Mouse (Mus musculus) stomach, embryonic 16.5 days (tissue): ENCODE results near the gene Zdhhc7. TPM values are rescaled to one million over a fixed set of nuclear protein-coding genes. Genes with fewer than 3 reads are reported as not detected.

ENCODE experiments used
- ATAC-seq: fragments of 200-750 bp; cut with Nextera tagmentation; 2 replicates; pipeline ENCODE4 v1.8.0; 2017; ENCODE audit warnings: moderate number of reproducible peaks, moderate TSS enrichment; ENCODE audit not compliant: insufficient read depth, low FRiP score
- H3K27ac ChIP-seq: fragments of 300-500 bp; sonication (generic); 2 replicates; pipeline ENCODE4 v1.5.1; 2014; ENCODE audit warnings: low read length
- H3K27me3 ChIP-seq: fragments of 300-500 bp; sonication (generic); 2 replicates; pipeline ENCODE4 v1.6.1; 2014; ENCODE audit warnings: low read length, control low read depth, mixed read lengths; ENCODE audit not compliant: control insufficient read depth, insufficient read depth
- H3K36me3 ChIP-seq: fragments of 300-500 bp; sonication (generic); 2 replicates; pipeline ENCODE4 v1.6.1; 2014; ENCODE audit warnings: low read length; ENCODE audit not compliant: control insufficient read depth, insufficient read depth
- H3K4me1 ChIP-seq: fragments of 300-500 bp; sonication (generic); 2 replicates; pipeline ENCODE4 v1.6.1; 2014; ENCODE audit warnings: low read length, control low read depth, mixed read lengths; ENCODE audit not compliant: control insufficient read depth, insufficient read depth
- H3K4me2 ChIP-seq: fragments of 300-500 bp; sonication (generic); 2 replicates; pipeline ENCODE4 v1.6.1; 2014; ENCODE audit warnings: low read depth, low read length, mixed read lengths
- H3K4me3 ChIP-seq: fragments of 300-500 bp; sonication (generic); replicated peaks from 2 replicates; pipeline ENCODE4 v1.5.1; 2014; ENCODE audit warnings: mild to moderate bottlenecking, low read length
- H3K9ac ChIP-seq: fragments of 300-500 bp; sonication (generic); 2 replicates; pipeline ENCODE4 v1.6.1; 2014; ENCODE audit warnings: low read length
- H3K9me3 ChIP-seq: fragments of 300-500 bp; sonication (generic); replicated peaks from 2 replicates; pipeline ENCODE4 v1.6.1; 2016; ENCODE audit warnings: low read length, control low read depth; ENCODE audit not compliant: control insufficient read depth
- WGBS: fragments of 180-500 bp; shearing (Covaris S2); extraction: QIAGEN DNeasy Blood & Tissue Kit; methylation state at CpG from one replicate; pipeline ENCODE4 v1.1.7; 2014; 5-methylcytosine and 5-hydroxymethylcytosine counted together
- polyA plus RNA-seq: library from polyadenylated mRNA; unstranded; fragments of >200 nt; fragmentation: Nextera tagmentation; extraction: Ambion mirVana; gene quantifications from 2 replicates; pipeline ENCODE4 v1.2.1, GENCODE M21; 2015

Zdhhc7 gene
- polyA plus RNA-seq, 1 experiment from 2014 or later, result 31.1 TPM

DNA sequence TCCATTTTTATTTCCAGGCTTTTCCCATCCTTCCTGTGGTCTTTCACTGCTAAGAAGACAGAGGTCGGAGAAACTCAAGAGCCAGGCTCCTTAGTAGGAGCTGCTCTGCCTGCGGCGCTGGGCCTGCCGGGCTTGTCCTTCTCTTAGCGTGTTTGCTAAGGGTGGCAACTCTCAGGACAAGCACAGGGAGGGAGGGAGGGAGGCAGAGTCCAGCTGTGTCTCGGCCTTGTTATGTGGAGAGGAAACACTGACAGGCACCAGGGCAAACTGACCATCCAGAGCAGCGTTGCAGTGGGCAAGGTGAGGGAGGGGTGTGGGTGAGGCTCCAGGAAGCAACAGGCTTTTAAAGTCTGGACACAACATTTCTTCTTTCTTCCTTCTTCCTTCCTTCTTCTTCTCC, 11.8 kb downstream of the Zdhhc7 start:
- H3K36me3 ChIP-seq, result peaks cover 26% of the 10 kb centered on the region
- no peak overlapping the region for H3K9ac ChIP-seq
- no peaks in the 10 kb centered on the region for H3K27me3 ChIP-seq
- H3K27ac ChIP-seq, result no peak overlapping the region; the same call in 1 of the 2 replicates
- no peaks in the 10 kb centered on the region for H3K9me3 ChIP-seq
- WGBS, result 68% methylated on average over 7 of the region's 7 CpGs
- no peak overlapping the region for H3K4me3 ChIP-seq
- H3K4me1 ChIP-seq, result 0 out of 2 replicates have a peak, but pooled peaks cover 3% of the 10 kb centered on the region
- ATAC-seq, result peak; percentile 82
- no peak overlapping the region for H3K4me2 ChIP-seq

DNA sequence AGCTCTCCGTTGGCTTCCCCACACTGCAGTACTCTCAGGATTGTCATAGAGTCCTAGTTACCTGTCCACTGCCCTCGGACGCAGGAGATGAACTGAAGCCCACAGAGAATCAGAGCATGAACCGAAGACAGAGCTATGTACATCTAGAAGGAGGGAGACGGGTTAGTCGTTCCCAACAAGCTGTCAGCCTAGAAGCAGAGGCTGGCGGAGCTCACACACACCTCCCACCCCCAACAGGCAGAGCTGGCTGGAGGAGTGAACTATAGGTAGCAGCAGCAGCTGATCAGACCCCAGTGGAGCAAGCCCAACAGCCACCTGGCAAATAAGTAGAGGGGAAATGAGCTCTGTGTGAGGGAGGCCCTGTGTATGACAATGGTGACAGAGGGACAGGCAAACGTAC, 16.5 kb downstream of the Zdhhc7 start:
- H3K27ac ChIP-seq, result no peak overlapping the region
- H3K36me3 ChIP-seq, result peaks cover 31% of the 10 kb centered on the region
- H3K27me3 ChIP-seq, result no peaks in the 10 kb centered on the region
- H3K4me3 ChIP-seq, result no peak overlapping the region
- H3K9me3 ChIP-seq, result no peaks in the 10 kb centered on the region
- ATAC-seq, result no peak
- H3K4me2 ChIP-seq, result no peak overlapping the region
- WGBS, result 83% methylated on average over 8 of the region's 8 CpGs
- H3K4me1 ChIP-seq, result no peaks in the 10 kb centered on the region
- no peak overlapping the region for H3K9ac ChIP-seq

DNA sequence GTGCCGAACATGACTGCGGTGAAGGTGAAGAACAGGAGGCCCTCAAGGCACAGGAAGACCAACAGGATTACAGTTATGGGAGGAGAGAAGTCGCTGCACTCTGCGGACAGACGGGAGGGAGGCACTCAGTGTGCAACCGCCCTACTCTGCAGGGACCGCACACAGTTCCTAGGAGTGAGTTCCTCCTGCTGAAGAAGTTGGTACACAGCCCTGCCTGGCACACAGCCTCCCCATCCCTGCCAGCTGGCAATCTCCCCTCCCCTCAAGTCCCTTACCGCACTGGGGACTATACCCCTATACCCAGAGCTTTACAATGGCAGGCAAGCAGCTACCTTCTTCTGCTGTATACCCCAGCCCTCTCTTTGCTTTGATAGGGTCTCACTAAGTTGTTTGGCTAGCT, 18.0 kb downstream of the Zdhhc7 start:
- peaks cover 29% of the 10 kb centered on the region for H3K36me3 ChIP-seq
- H3K27ac ChIP-seq, result no peak overlapping the region
- no peak overlapping the region for H3K9ac ChIP-seq
- H3K4me2 ChIP-seq, result no peak overlapping the region
- WGBS, result 94% methylated on average over 8 of the region's 8 CpGs
- H3K4me1 ChIP-seq, result no peaks in the 10 kb centered on the region
- no peak overlapping the region for H3K4me3 ChIP-seq
- H3K9me3 ChIP-seq, result no peaks in the 10 kb centered on the region
- ATAC-seq, result no peak
- H3K27me3 ChIP-seq, result no peaks in the 10 kb centered on the region

DNA sequence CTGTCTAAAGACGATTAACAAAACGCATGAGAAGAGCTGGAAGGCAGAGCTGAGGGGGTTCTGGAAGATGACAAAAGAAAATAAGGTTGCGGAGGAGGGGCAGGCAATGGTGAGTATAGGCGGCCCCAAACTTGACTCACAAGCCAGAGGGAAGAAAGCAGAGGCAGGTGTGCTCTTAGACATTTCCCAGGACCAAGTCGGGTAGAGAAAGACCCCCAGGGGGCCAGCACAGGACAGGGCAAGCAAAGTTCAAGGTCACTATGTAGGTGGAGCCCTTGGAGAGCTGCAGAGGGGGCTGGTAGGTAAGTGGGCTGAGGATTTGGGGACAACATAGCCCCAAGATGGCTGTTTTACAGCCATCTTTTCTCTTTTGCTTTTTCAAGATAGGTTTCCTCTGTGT, 21.9 kb downstream of the Zdhhc7 start:
- H3K4me3 ChIP-seq, result no peak overlapping the region
- peaks cover 11% of the 10 kb centered on the region; the same call in 1 of the 2 replicates for H3K36me3 ChIP-seq
- H3K4me1 ChIP-seq, result 0 out of 2 replicates have a peak, but pooled peaks cover 6% of the 10 kb centered on the region
- ATAC-seq, result no peak
- no peak overlapping the region for H3K9ac ChIP-seq
- 56% methylated on average over 5 of the region's 5 CpGs for WGBS
- no peak overlapping the region for H3K4me2 ChIP-seq
- no peaks in the 10 kb centered on the region for H3K9me3 ChIP-seq
- no peak overlapping the region for H3K27ac ChIP-seq
- no peaks in the 10 kb centered on the region for H3K27me3 ChIP-seq

DNA sequence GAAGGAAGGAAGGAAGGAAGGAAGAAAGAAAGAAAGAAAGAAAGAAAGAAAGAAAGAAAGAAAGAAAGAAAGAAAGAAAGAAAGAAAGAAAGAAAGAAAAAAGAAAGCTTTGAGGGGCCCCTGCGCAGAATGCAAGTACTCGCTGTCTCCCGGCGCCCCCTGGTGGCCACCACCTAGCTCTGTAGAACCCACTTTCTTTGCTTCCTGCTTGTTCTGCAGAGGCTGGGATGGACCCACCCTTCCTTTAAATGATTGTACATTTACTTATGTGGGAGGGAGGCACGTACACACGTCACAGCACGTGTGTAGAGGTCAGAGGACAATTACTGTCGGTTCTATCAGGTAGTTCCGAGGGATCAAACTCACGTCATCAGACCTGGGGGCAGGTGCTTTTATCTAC, 23.2 kb downstream of the Zdhhc7 start:
- H3K36me3 ChIP-seq, result peaks cover 11% of the 10 kb centered on the region; the same call in 1 of the 2 replicates
- ATAC-seq, result peak; percentile 85
- no peak overlapping the region for H3K4me2 ChIP-seq

DNA sequence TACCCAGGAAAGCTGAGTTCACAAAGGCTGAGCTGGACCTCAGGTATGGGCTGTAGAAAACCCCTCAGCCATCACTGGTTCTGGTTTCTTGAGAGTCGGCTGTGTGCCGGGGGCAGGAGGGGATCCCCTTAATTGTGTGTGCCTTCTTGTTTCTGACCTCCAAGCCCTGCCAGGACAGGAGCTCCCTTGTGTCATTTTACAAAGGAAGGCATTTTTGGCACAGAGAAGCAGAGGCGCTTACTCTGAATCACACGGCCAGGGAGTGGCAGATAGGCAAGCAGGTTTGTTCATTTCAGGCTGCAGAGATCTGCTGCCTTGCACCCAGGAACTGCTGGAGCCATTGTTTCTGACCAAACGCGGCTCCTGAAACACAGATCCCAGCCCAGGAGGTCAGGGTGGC, 25.9 kb downstream of the Zdhhc7 start:
- Histone ChIP-seq H3K4me2 (0 out of 2 replicates have a peak overlapping the region, but pooled peaks have one; percentile 7), H3K9ac (peak overlapping the region; percentile 38), H3K4me3 (no peak overlapping the region), H3K27ac (peak overlapping the region; percentile 69), H3K36me3 (no peaks in the 10 kb centered on the region), H3K4me1 (peaks cover 22% of the 10 kb centered on the region), H3K27me3 (no peaks in the 10 kb centered on the region), H3K9me3 (no peaks in the 10 kb centered on the region)
- no peak for ATAC-seq
- WGBS, result 56% methylated on average over 6 of the region's 6 CpGs

More for the DNA sequence above, 23.2 kb downstream of the Zdhhc7 start:
- Histone ChIP-seq H3K4me1 (peaks cover 7% of the 10 kb centered on the region; the same call in 1 of the 2 replicates), H3K27ac (no peak overlapping the region), H3K4me3 (no peak overlapping the region), H3K9me3 (no peaks in the 10 kb centered on the region), H3K9ac (peak overlapping the region; percentile 38; the same call in 1 of the 2 replicates), H3K27me3 (no peaks in the 10 kb centered on the region)
- WGBS, result 10% methylated on average over 10 of the region's 10 CpGs

DNA sequence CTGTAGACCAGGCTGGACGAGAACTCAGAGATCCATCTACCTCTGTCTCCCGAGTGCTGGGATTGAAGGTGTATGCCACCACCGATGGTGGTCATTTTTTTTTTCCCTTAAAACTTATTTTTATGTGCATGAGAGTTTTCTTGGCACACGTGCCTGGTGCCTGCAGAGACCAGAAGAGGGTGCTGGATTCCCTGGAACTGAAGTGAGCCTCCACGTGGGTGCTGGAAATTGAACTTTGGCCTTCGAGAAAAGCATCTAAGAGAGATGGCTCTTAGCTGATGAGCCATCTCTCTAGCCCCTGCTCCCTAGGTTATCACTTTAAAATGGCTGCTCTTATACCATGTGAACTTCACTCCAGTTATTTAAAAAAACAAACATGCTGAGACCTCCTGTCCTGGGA, 26.8 kb downstream of the Zdhhc7 start:
- no peak overlapping the region for H3K9ac ChIP-seq
- H3K4me1 ChIP-seq, result peaks cover 22% of the 10 kb centered on the region
- H3K27ac ChIP-seq, result no peak overlapping the region
- no peaks in the 10 kb centered on the region for H3K9me3 ChIP-seq
- no peak overlapping the region for H3K4me2 ChIP-seq
- 70% methylated on average over 6 of the region's 6 CpGs for WGBS
- ATAC-seq, result no peak
- H3K27me3 ChIP-seq, result no peaks in the 10 kb centered on the region
- no peaks in the 10 kb centered on the region for H3K36me3 ChIP-seq
- no peak overlapping the region for H3K4me3 ChIP-seq

DNA sequence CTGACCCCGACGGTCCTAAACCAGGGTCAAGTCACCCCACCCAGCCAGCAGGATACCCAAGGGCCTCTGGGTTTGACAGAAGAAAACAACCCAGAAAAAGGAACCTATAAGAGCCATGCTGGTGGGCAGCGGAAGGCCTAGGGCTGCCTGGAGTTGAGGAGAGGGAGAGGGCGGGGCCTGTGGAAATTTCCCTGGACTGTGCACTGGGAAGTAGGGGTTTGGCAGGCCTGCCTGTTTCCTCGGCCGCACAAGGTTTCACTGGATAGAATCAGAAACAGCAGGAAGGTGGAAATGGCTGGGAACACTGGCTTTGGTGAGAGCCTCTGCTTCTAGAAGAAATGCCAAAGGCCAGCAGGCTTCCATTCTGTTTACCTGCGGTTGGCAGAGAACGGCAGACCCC, 28.5 kb downstream of the Zdhhc7 start:
- H3K4me3 ChIP-seq, result no peak overlapping the region
- WGBS, result 69% methylated on average over 8 of the region's 8 CpGs
- no peaks in the 10 kb centered on the region for H3K36me3 ChIP-seq
- H3K9me3 ChIP-seq, result no peaks in the 10 kb centered on the region
- H3K9ac ChIP-seq, result peak overlapping the region; percentile 38; the same call in 1 of the 2 replicates
- no peak overlapping the region for H3K4me2 ChIP-seq
- H3K27ac ChIP-seq, result 0 out of 2 replicates have a peak overlapping the region, but pooled peaks have one; percentile 18
- ATAC-seq, result no peak
- H3K4me1 ChIP-seq, result peaks cover 27% of the 10 kb centered on the region
- no peaks in the 10 kb centered on the region for H3K27me3 ChIP-seq

DNA sequence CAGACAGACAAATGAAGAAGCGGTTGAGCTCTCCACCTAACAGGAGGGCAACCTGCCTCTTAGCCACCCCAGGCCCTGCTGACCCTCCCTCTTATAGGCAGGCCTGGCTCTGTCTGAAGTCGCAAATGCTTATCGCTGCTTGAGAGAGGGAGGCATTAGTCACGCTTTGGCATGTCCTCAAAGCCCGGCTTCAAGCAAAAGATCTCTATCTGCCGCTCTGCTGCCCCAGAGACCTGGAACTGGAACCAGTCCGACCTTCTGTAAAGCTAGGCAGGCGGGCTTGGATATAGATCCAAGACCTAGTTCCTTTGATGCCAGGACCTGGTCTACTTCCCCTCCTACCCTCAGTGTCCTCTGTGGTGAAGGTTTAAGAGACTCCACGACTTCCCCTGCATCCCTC, 29.0 kb downstream of the Zdhhc7 start:
- no peak overlapping the region for H3K4me2 ChIP-seq
- WGBS, result 51% methylated on average over 9 of the region's 9 CpGs
- 0 out of 2 replicates have a peak overlapping the region, but pooled peaks have one; percentile 31 for H3K9ac ChIP-seq

More for the DNA sequence above, 29.0 kb downstream of the Zdhhc7 start:
- Histone ChIP-seq H3K9me3 (no peaks in the 10 kb centered on the region), H3K27ac (peak overlapping the region; percentile 18; the same call in 1 of the 2 replicates), H3K4me1 (peaks cover 29% of the 10 kb centered on the region), H3K36me3 (no peaks in the 10 kb centered on the region), H3K27me3 (no peaks in the 10 kb centered on the region), H3K4me3 (no peak overlapping the region)
- no peak for ATAC-seq
